Mouse (Mus musculus) E14TG2a.4 (cell line): Measurements from ENCODE around the gene Mindy1.

ENCODE experiments used
- H3K27me3 ChIP-seq: 2 replicates; pipeline ENCODE4 v1.6.1; 2014; ENCODE audit warnings: low read length, control low read depth; ENCODE audit not compliant: insufficient read depth
- H3K36me3 ChIP-seq: 2 replicates; pipeline ENCODE4 v1.6.1; 2014; ENCODE audit warnings: low read length, control low read depth; ENCODE audit not compliant: insufficient read depth
- H3K4me1 ChIP-seq: replicated peaks from 2 replicates; pipeline ENCODE4 v1.6.1; 2014; ENCODE audit warnings: low read depth, low read length, control low read depth
- H3K4me3 ChIP-seq: replicated peaks from 2 replicates; pipeline ENCODE4 v1.5.1; 2014; ENCODE audit warnings: mild to moderate bottlenecking, low read length
- H3K9me3 ChIP-seq: 2 replicates; pipeline ENCODE4 v1.6.1; 2014; ENCODE audit warnings: low read length, control low read depth
- CTCF ChIP-seq: conservative IDR thresholded peaks from 2 replicates; pipeline ENCODE4 v1.5.1; 2014; ENCODE audit warnings: low read length
- NANOG ChIP-seq: IDR thresholded peaks from 2 replicates; pipeline ENCODE4 v1.6.1; 2014; ENCODE audit warnings: borderline replicate concordance, low read length, mixed read lengths
- POU5F1 ChIP-seq: IDR thresholded peaks from 2 replicates; pipeline ENCODE4 v1.6.1; 2014; ENCODE audit warnings: low read length, borderline replicate concordance

Gene Mindy1

GRCm38 (mm10) chr3:95241498-95241897 is 39.6 kb upstream of the Mindy1 start, which contains the start of gene Gm128:
Gene Gm128 (minus strand): TSS chr3:95241598.
- Histone ChIP-seq H3K27me3 (peaks cover 3% of the 10 kb centered on the region; the same call in 1 of the 2 replicates), H3K4me3 (peak within 1 kb of the TSS; percentile 70), H3K36me3 (peaks cover 60% of the 10 kb centered on the region), H3K9me3 (no peaks in the 10 kb centered on the region), H3K4me1 (peaks cover 56% of the 10 kb centered on the region)
- TF ChIP-seq NANOG, result no peak
- TF ChIP-seq POU5F1, result no peak
- no peak for TF ChIP-seq CTCF

DNA sequence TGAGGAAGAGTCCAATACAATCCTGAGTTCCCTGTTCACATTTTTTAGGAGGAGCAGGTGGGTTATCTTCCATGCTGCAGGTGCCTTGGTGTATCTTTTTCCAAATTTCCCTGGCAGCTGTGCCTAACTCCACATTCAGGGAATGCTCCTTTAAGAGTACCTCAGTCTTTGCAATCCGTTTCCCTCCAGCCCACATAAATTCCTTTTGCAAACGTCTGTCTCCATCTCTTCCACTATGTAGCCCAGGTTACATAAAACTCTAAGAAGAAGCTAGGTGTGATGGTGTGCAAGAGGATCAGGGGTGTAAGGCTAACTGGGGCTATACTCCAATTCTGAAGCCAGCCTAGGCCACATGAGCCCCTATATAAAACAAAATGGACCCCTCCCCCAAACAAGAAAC is 38.1 kb upstream of the Mindy1 start:
- Histone ChIP-seq H3K27me3 (peaks cover 3% of the 10 kb centered on the region; the same call in 1 of the 2 replicates), H3K9me3 (no peaks in the 10 kb centered on the region), H3K36me3 (peaks cover 53% of the 10 kb centered on the region), H3K4me1 (peaks cover 48% of the 10 kb centered on the region), H3K4me3 (no peak overlapping the region)
- TF ChIP-seq NANOG (no peak), CTCF (no peak), POU5F1 (no peak)

DNA sequence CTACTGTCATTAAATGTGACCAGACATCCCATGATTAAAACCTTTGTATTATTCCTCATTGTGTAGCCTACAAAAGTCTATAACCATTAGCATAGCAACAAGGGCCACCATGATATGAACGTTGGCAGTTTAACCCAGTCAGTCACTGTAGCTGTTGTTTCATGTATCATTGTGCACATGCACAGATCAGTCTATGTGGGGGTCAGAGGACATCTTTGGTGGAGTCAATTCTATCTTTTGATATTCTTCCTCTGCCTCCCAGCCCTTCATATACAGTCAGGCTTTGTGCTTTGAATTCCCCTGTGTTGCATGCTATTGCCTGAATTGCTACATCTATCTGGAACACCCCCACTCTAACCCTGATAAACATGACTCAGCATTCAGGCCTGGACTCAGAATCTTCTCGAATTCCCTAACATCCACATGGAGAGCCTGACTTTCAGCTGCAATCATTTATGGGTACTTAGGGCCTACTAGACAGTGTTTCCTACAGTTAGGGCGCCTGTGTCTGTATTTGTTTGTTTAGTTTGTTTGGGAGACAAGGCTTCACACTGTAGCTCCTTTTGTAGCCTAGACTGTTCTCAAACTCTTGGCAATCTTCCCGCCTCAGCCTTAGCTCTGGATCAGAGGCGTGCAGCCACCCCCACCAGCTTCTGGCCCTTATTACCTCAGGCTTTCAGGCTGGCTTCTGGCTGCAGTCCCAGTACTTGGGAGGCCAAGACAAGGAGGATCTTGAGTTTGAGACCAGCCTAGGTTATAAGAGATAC is 34.5 kb upstream of the Mindy1 start:
- Histone ChIP-seq H3K9me3 (no peaks in the 10 kb centered on the region), H3K27me3 (no peaks in the 10 kb centered on the region), H3K4me3 (no peak overlapping the region), H3K36me3 (peaks cover 63% of the 10 kb centered on the region), H3K4me1 (peaks cover 50% of the 10 kb centered on the region)
- no peak for TF ChIP-seq NANOG
- TF ChIP-seq POU5F1, result no peak
- no peak for TF ChIP-seq CTCF

GRCm38 (mm10) chr3:95247660-95248336 is 33.3 kb upstream of the Mindy1 start:
- peaks cover 70% of the 10 kb centered on the region for H3K36me3 ChIP-seq
- TF ChIP-seq CTCF, result no peak
- no peak for TF ChIP-seq POU5F1
- no peak for TF ChIP-seq NANOG
- no peak overlapping the region for H3K4me3 ChIP-seq
- peaks cover 57% of the 10 kb centered on the region for H3K4me1 ChIP-seq
- no peaks in the 10 kb centered on the region for H3K27me3 ChIP-seq
- no peaks in the 10 kb centered on the region for H3K9me3 ChIP-seq

DNA sequence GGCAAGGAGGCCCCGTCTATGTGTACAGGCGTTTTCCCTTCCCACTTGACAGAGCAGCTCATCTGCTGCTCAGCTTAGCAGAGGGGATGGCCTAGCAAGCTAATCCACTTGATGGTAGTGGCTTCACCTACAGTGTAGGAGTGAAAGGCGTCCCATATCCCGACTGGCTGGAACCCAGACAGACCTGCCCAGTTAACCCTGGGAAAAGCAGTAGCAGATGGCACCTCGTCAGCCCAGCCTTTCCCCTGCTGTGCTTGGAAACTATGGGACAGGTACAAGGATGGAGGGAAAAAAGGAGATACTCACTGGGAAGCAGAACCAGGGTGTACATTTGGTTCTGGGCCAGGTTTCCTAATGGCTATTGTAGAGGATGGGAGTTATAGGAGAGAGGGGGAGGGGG is 30.8 kb upstream of the Mindy1 start:
- TF ChIP-seq CTCF (no peak), POU5F1 (no peak), NANOG (no peak)
- H3K36me3 ChIP-seq, result peaks cover 71% of the 10 kb centered on the region
- H3K9me3 ChIP-seq, result no peaks in the 10 kb centered on the region
- H3K4me1 ChIP-seq, result peaks cover 67% of the 10 kb centered on the region
- no peaks in the 10 kb centered on the region for H3K27me3 ChIP-seq
- peak overlapping the region; percentile 62 for H3K4me3 ChIP-seq

GRCm38 (mm10) chr3:95250783-95251424 is 30.2 kb upstream of the Mindy1 start, which contains the start of gene Bnipl:
Gene Bnipl (minus strand): TSS chr3:95251193.
- H3K27me3 ChIP-seq, result no peaks in the 10 kb centered on the region
- H3K4me3 ChIP-seq, result peak within 1 kb of the TSS; percentile 62
- H3K4me1 ChIP-seq, result peaks cover 72% of the 10 kb centered on the region
- TF ChIP-seq POU5F1 (no peak), NANOG (no peak), CTCF (no peak)
- H3K36me3 ChIP-seq, result peaks cover 72% of the 10 kb centered on the region
- H3K9me3 ChIP-seq, result no peaks in the 10 kb centered on the region

- TF ChIP-seq POU5F1 (no peak), NANOG (no peak), CTCF (no peak)
- Histone ChIP-seq H3K27me3 (no peaks in the 10 kb centered on the region), H3K9me3 (no peaks in the 10 kb centered on the region), H3K4me1 (peaks cover 61% of the 10 kb centered on the region), H3K36me3 (peaks cover 99% of the 10 kb centered on the region), H3K4me3 (no peak overlapping the region)
Observed at GRCm38 (mm10) chr3:95256931-95257330, 24.2 kb upstream of the Mindy1 start.

GRCm38 (mm10) chr3:95261975-95262374 is 19.2 kb upstream of the Mindy1 start:
- TF ChIP-seq NANOG, result no peak
- TF ChIP-seq CTCF, result no peak
- TF ChIP-seq POU5F1, result no peak
- H3K4me1 ChIP-seq, result peaks cover 53% of the 10 kb centered on the region
- no peak overlapping the region for H3K4me3 ChIP-seq
- H3K27me3 ChIP-seq, result no peaks in the 10 kb centered on the region
- no peaks in the 10 kb centered on the region for H3K9me3 ChIP-seq
- peaks cover 99% of the 10 kb centered on the region for H3K36me3 ChIP-seq
